Comparison of ENCODE assay signal across 9 mouse cellular contexts in genomic region chr4:41712421-41713196, GRCm38 (mm10). TPM values are rescaled to one million over a fixed set of nuclear protein-coding genes. Genes with fewer than 3 reads are reported as not detected.
DNase-seq lines count a peak whose midpoint lies in the region; ATAC-seq and TF ChIP-seq lines count a peak whose summit lies in the region.
"Had no signal": no experiment of that assay in that cellular context is flagged by ENCODE, and none has a peak within 500 bp of the region (broad histone marks: within the 10 kb centered on the region; RNA-seq: fewer than 3 reads in every experiment).

No protein-coding gene starts in this region.

- H3K4me1 ChIP-seq in embryonic facial prominence, embryonic 14.5 days (ENCODE audit: control insufficient read depth, insufficient read depth, low read length): peaks cover 17% of the 10 kb centered on the region
- H3K4me1 ChIP-seq in heart, embryonic 16.5 days (ENCODE audit: control insufficient read depth, insufficient read depth, low read length): peaks cover 19% of the 10 kb centered on the region
- H3K4me1 ChIP-seq in neural tube, embryonic 13.5 days (replicated peaks): peaks cover 56% of the 10 kb centered on the region

- H3K27ac ChIP-seq in left cerebral cortex, adult 2 months: peak overlapping the region; percentile 95
- peak overlapping the region; percentile 36 for H3K27ac ChIP-seq in embryonic facial prominence, embryonic 14.5 days (replicated peaks; ENCODE audit: low read depth, low read length)
- peak overlapping the region; percentile 75 for H3K27ac ChIP-seq in heart, embryonic 16.5 days (ENCODE audit: low read length)
- H3K27ac ChIP-seq in neural tube, embryonic 13.5 days (replicated peaks): peak overlapping the region; percentile 80

- DNase-seq in left cerebral cortex, adult 2 months (ENCODE audit: extremely low spot score in 1 of 2, low spot score in 2 of 2): peak in 1 of 2 experiments; percentile 32
- no peak for DNase-seq in left cerebral cortex, adult 9 months (ENCODE audit: low spot score in 2 of 2)
- DNase-seq in embryonic facial prominence, embryonic 14.5 days (ENCODE audit: low spot score): no peak
- DNase-seq in kidney, postnatal 36 days: peak; percentile 34 to 39
- no peak for DNase-seq in right cerebral cortex, postnatal 4 days
- no peak for DNase-seq in thymus, postnatal 4 days

- 40% methylated on average over 30 of the region's 31 CpGs for WGBS in embryonic facial prominence, embryonic 14.5 days
- 34% methylated on average over 31 of the region's 31 CpGs for WGBS in heart, embryonic 16.5 days
- WGBS in neural tube, embryonic 13.5 days: 43% methylated on average over 31 of the region's 31 CpGs

- peak overlapping the region; percentile 88 for H3K4me3 ChIP-seq in left cerebral cortex, adult 2 months
- peak overlapping the region; percentile 70 for H3K4me3 ChIP-seq in embryonic facial prominence, embryonic 14.5 days (ENCODE audit: low read depth, low read length)
- H3K4me3 ChIP-seq in heart, embryonic 16.5 days (ENCODE audit: low read length): peak overlapping the region; percentile 88
- peak overlapping the region; percentile 77 for H3K4me3 ChIP-seq in neural tube, embryonic 13.5 days

- peak overlapping the region; percentile 78 for H3K4me2 ChIP-seq in embryonic facial prominence, embryonic 14.5 days (ENCODE audit: low read depth, low read length)
- H3K4me2 ChIP-seq in heart, embryonic 16.5 days (ENCODE audit: low read depth, low read length): peak overlapping the region; percentile 81
- peak overlapping the region; percentile 94 for H3K4me2 ChIP-seq in neural tube, embryonic 13.5 days

- intact Hi-C loops in left cerebral cortex, adult 2 months (cut with DNase I): no loop called here

- no peaks in the 10 kb centered on the region for H3K27me3 ChIP-seq in embryonic facial prominence, embryonic 14.5 days (replicated peaks; ENCODE audit: control insufficient read depth, insufficient read depth, low read length)
- no peaks in the 10 kb centered on the region for H3K27me3 ChIP-seq in heart, embryonic 16.5 days (ENCODE audit: control insufficient read depth, insufficient read depth, low read length)
- no peaks in the 10 kb centered on the region for H3K27me3 ChIP-seq in neural tube, embryonic 13.5 days
- H3K27me3 ChIP-seq: Patski had no signal

- no peaks in the 10 kb centered on the region for H3K9me3 ChIP-seq in embryonic facial prominence, embryonic 14.5 days (ENCODE audit: control insufficient read depth, low read length)
- no peaks in the 10 kb centered on the region for H3K9me3 ChIP-seq in heart, embryonic 16.5 days (replicated peaks; ENCODE audit: control insufficient read depth, low read length)
- H3K9me3 ChIP-seq in neural tube, embryonic 13.5 days: no peaks in the 10 kb centered on the region

- H3K9ac ChIP-seq in embryonic facial prominence, embryonic 14.5 days (ENCODE audit: low read depth, low read length): peak overlapping the region; percentile 89
- H3K9ac ChIP-seq in heart, embryonic 16.5 days (ENCODE audit: low read length): peak overlapping the region; percentile 98
- peak overlapping the region; percentile 90 for H3K9ac ChIP-seq in neural tube, embryonic 13.5 days

- no peak for TF ChIP-seq CTCF in left cerebral cortex, adult 2 months (IDR thresholded peaks at IDR 0.05)

- ATAC-seq in embryonic facial prominence, embryonic 14.5 days (ENCODE audit: low read depth): peak; percentile 7; the same call in 1 of the 2 replicates
- ATAC-seq in heart, embryonic 16.5 days (replicated peaks; ENCODE audit: extremely low read depth, insufficient read depth, low FRiP score): no peak; the same call in 1 of the 2 replicates
- ATAC-seq in neural tube, embryonic 13.5 days (ENCODE audit: low read depth): no peak; the same call in 1 of the 2 replicates
- ATAC-seq: Patski had no signal

- 0 out of 2 replicates have a peak, but pooled peaks cover 12% of the 10 kb centered on the region for H3K36me3 ChIP-seq in embryonic facial prominence, embryonic 14.5 days (ENCODE audit: control insufficient read depth, insufficient read depth, low read length)
- H3K36me3 ChIP-seq in heart, embryonic 16.5 days (ENCODE audit: control insufficient read depth, insufficient read depth): no peaks in the 10 kb centered on the region; the same call in 1 of the 2 replicates
- H3K36me3 ChIP-seq in neural tube, embryonic 13.5 days: peaks cover 29% of the 10 kb centered on the region

RNA-seq across cellular contexts. Expression of gene Rpp25l, which starts 0.7 kb away (rescaled TPM):
- 10 to 100 TPM; 27.7 to 30.7 TPM for total RNA-seq in left cerebral cortex, adult 2 months (2021)
- polyA plus RNA-seq in embryonic facial prominence, embryonic 14.5 days (2014; fragmentation: Nextera tagmentation; extraction: Ambion mirVana): 67.4 and 68.7 TPM in 2 replicates
- polyA plus RNA-seq in heart, embryonic 16.5 days (2015; fragmentation: Nextera tagmentation; extraction: Ambion mirVana): 46.1 and 48.4 TPM in 2 replicates
- polyA plus RNA-seq in neural tube, embryonic 13.5 days (2015; fragmentation: Nextera tagmentation; extraction: Ambion mirVana): 62.6 and 63.4 TPM in 2 replicates

RNA-seq across cellular contexts. Expression of gene Dctn3, which starts 10.4 kb away (rescaled TPM):
- total RNA-seq in left cerebral cortex, adult 2 months (2021): 100 to 1,000 TPM; 165 TPM
- polyA plus RNA-seq in embryonic facial prominence, embryonic 14.5 days (2014; fragmentation: Nextera tagmentation; extraction: Ambion mirVana): 112 and 117 TPM in 2 replicates
- polyA plus RNA-seq in heart, embryonic 16.5 days (2015; fragmentation: Nextera tagmentation; extraction: Ambion mirVana): 137 and 141 TPM in 2 replicates
- polyA plus RNA-seq in neural tube, embryonic 13.5 days (2015; fragmentation: Nextera tagmentation; extraction: Ambion mirVana): 278 and 317 TPM in 2 replicates

RNA-seq across cellular contexts. Expression of gene Il11ra1, which starts 12.8 kb away (rescaled TPM):
- 10 to 100 TPM; 43.1 to 47.7 TPM for total RNA-seq in left cerebral cortex, adult 2 months (2021)
- 317 and 362 TPM in 2 replicates for polyA plus RNA-seq in embryonic facial prominence, embryonic 14.5 days (2014; fragmentation: Nextera tagmentation; extraction: Ambion mirVana)
- 134 and 142 TPM in 2 replicates for polyA plus RNA-seq in heart, embryonic 16.5 days (2015; fragmentation: Nextera tagmentation; extraction: Ambion mirVana)
- polyA plus RNA-seq in neural tube, embryonic 13.5 days (2015; fragmentation: Nextera tagmentation; extraction: Ambion mirVana): 53.6 and 60.2 TPM in 2 replicates

RNA-seq across cellular contexts. Expression of gene Cntfr, which starts 15.7 kb away (rescaled TPM):
- 100 to 1,000 TPM; 120 to 127 TPM for total RNA-seq in left cerebral cortex, adult 2 months (2021)
- polyA plus RNA-seq in embryonic facial prominence, embryonic 14.5 days (2014; fragmentation: Nextera tagmentation; extraction: Ambion mirVana): 12.8 and 13.0 TPM in 2 replicates
- polyA plus RNA-seq in heart, embryonic 16.5 days (2015; fragmentation: Nextera tagmentation; extraction: Ambion mirVana): 1.5 and 2.0 TPM in 2 replicates
- 28.9 and 29.7 TPM in 2 replicates for polyA plus RNA-seq in neural tube, embryonic 13.5 days (2015; fragmentation: Nextera tagmentation; extraction: Ambion mirVana)

RNA-seq across cellular contexts. Expression of gene Arid3c, which starts 18.3 kb away (rescaled TPM):
- total RNA-seq in left cerebral cortex, adult 2 months (2021): under 1 TPM in 1 of 2 experiments, not detected in 1; 0.52 TPM
- polyA plus RNA-seq in embryonic facial prominence, embryonic 14.5 days (2014; fragmentation: Nextera tagmentation; extraction: Ambion mirVana): 0.12 and 0.15 TPM in 2 replicates
- not detected in 2 replicates for polyA plus RNA-seq in heart, embryonic 16.5 days (2015; fragmentation: Nextera tagmentation; extraction: Ambion mirVana)
- 1.6 and 2.2 TPM in 2 replicates for polyA plus RNA-seq in neural tube, embryonic 13.5 days (2015; fragmentation: Nextera tagmentation; extraction: Ambion mirVana)

Comparison
In these comparisons a context has a peak if more than half of its experiments do, and no peak if none do; other contexts are left out.
1. DNase-seq: peak in kidney, postnatal 36 days (2 of 2); none in left cerebral cortex, adult 9 months (0 of 2), embryonic facial prominence, embryonic 14.5 days (single experiment), right cerebral cortex, postnatal 4 days (single experiment) and thymus, postnatal 4 days (single experiment).
2. H3K27ac ChIP-seq: peak in every context shown above with its lines; median percentile 95 in left cerebral cortex, adult 2 months; 80 in neural tube, embryonic 13.5 days; 75 in heart, embryonic 16.5 days; 36 in embryonic facial prominence, embryonic 14.5 days.
3. Peak in every context shown above with its lines, with median percentiles within 50 percentile points of each other: H3K4me3 ChIP-seq, H3K4me2 ChIP-seq and H3K9ac ChIP-seq.